Mouse (Mus musculus) gonadal fat pad, adult 2 months (tissue): Measurements from ENCODE around the gene Cdk17. TPM values are rescaled to one million over a fixed set of nuclear protein-coding genes. Genes with fewer than 3 reads are reported as not detected.

ENCODE experiments used
- DNase-seq: peaks from one replicate; pipeline ENCODE4 v3.0.0-alpha.2; 2012; ENCODE audit warnings: low read depth
- polyA plus RNA-seq: library from polyadenylated mRNA; depleted of rRNA; stranded (reverse); fragments of >200 nt; gene quantifications from 2 replicates; pipeline ENCODE4 v1.2.3, GENCODE M21; 2012

Cdk17 gene
- polyA plus RNA-seq, 1 experiment, result 12.6 TPM

- no peak for DNase-seq
Observed at GRCm38 (mm10) chr10:93261132-93261980, 100.7 kb downstream of the Cdk17 start.

GRCm38 (mm10) chr10:93261981-93262499 lies 101.4 kb downstream of the Cdk17 start:
- no peak for DNase-seq

GRCm38 (mm10) chr10:93263431-93263830 lies 102.8 kb downstream of the Cdk17 start:
- no peak for DNase-seq

GRCm38 (mm10) chr10:93264001-93264400 lies 103.3 kb downstream of the Cdk17 start:
- no peak for DNase-seq

GRCm38 (mm10) chr10:93265833-93266232 lies 105.2 kb downstream of the Cdk17 start:
- DNase-seq, result no peak

- no peak for DNase-seq
Observed at GRCm38 (mm10) chr10:93266521-93266920, 105.8 kb downstream of the Cdk17 start.

GRCm38 (mm10) chr10:93267509-93267908 lies 106.8 kb downstream of the Cdk17 start:
- DNase-seq, result no peak

GRCm38 (mm10) chr10:93268339-93268738 lies 107.7 kb downstream of the Cdk17 start:
- DNase-seq, result no peak

GRCm38 (mm10) chr10:93269744-93270143 lies 109.1 kb downstream of the Cdk17 start:
- no peak for DNase-seq

GRCm38 (mm10) chr10:93270889-93271460 lies 110.3 kb downstream of the Cdk17 start:
- DNase-seq, result no peak

- no peak for DNase-seq
Observed at GRCm38 (mm10) chr10:93271831-93272230, 111.2 kb downstream of the Cdk17 start.

GRCm38 (mm10) chr10:93272986-93273982 lies 112.6 kb downstream of the Cdk17 start:
- no peak for DNase-seq

GRCm38 (mm10) chr10:93274277-93274696 lies 113.6 kb downstream of the Cdk17 start:
- DNase-seq, result no peak

GRCm38 (mm10) chr10:93275212-93276136 lies 114.8 kb downstream of the Cdk17 start:
- no peak for DNase-seq

GRCm38 (mm10) chr10:93276349-93276763 lies 115.7 kb downstream of the Cdk17 start:
- no peak for DNase-seq

- DNase-seq, result no peak
Observed at GRCm38 (mm10) chr10:93276857-93277256, 116.2 kb downstream of the Cdk17 start.

GRCm38 (mm10) chr10:93278361-93278760 lies 117.7 kb downstream of the Cdk17 start:
- DNase-seq, result no peak

GRCm38 (mm10) chr10:93279062-93279461 lies 118.4 kb downstream of the Cdk17 start:
- DNase-seq, result no peak

GRCm38 (mm10) chr10:93280586-93280985 lies 119.9 kb downstream of the Cdk17 start:
- DNase-seq, result no peak

- no peak for DNase-seq
Observed at GRCm38 (mm10) chr10:93281092-93281491, 120.4 kb downstream of the Cdk17 start.

GRCm38 (mm10) chr10:93282526-93282964 lies 121.9 kb downstream of the Cdk17 start:
- no peak for DNase-seq
